Mouse (Mus musculus) neural tube, embryonic 14.5 days (tissue): ENCODE data around the gene Pa2g4. TPM values are rescaled to one million over a fixed set of nuclear protein-coding genes. Genes with fewer than 3 reads are reported as not detected.

Experiments
- ATAC-seq: fragments of 200-750 bp; cut with Nextera tagmentation; 2 replicates; pipeline ENCODE4 v1.8.0; 2017; ENCODE audit warnings: low read depth, mild to moderate bottlenecking, moderate TSS enrichment, moderate library complexity
- H3K27ac ChIP-seq: fragments of 300-500 bp; sonication (generic); 2 replicates; pipeline ENCODE4 v1.5.1; 2014; ENCODE audit warnings: low read depth, mild to moderate bottlenecking, control low read depth, low read length, moderate library complexity, mixed read lengths
- H3K27me3 ChIP-seq: fragments of 300-500 bp; sonication (generic); 2 replicates; pipeline ENCODE4 v1.6.1; 2014; ENCODE audit warnings: low read length; ENCODE audit not compliant: control insufficient read depth, insufficient read depth
- H3K36me3 ChIP-seq: fragments of 300-500 bp; sonication (generic); 2 replicates; pipeline ENCODE4 v1.6.1; 2014; ENCODE audit warnings: low read length, mixed read lengths; ENCODE audit not compliant: control insufficient read depth, insufficient read depth
- H3K4me1 ChIP-seq: fragments of 300-500 bp; sonication (generic); 2 replicates; pipeline ENCODE4 v1.6.1; 2014; ENCODE audit warnings: low read length; ENCODE audit not compliant: control insufficient read depth, insufficient read depth
- H3K4me2 ChIP-seq: fragments of 300-500 bp; sonication (generic); 2 replicates; pipeline ENCODE4 v1.6.1; 2014; ENCODE audit warnings: mild to moderate bottlenecking, low read depth, low read length, control low read depth
- H3K4me3 ChIP-seq: fragments of 300-500 bp; sonication (generic); 2 replicates; pipeline ENCODE4 v1.5.1; 2014; ENCODE audit warnings: low read depth, low read length, control low read depth, mixed read lengths
- H3K9ac ChIP-seq: fragments of 300-500 bp; sonication (generic); replicated peaks from 2 replicates; pipeline ENCODE4 v1.6.1; 2014; ENCODE audit warnings: low read depth, mild to moderate bottlenecking, control low read depth, low read length, mixed read lengths
- H3K9me3 ChIP-seq: fragments of 300-500 bp; sonication (generic); 2 replicates; pipeline ENCODE4 v1.6.1; 2016; ENCODE audit warnings: low read length; ENCODE audit not compliant: control insufficient read depth
- WGBS: fragments of 180-500 bp; shearing (Covaris S2); extraction: QIAGEN DNeasy Blood & Tissue Kit; methylation state at CpG from one replicate; pipeline ENCODE4 v1.1.7; 2014; 5-methylcytosine and 5-hydroxymethylcytosine counted together
- polyA plus RNA-seq: library from polyadenylated mRNA; unstranded; fragments of >200 nt; fragmentation: Nextera tagmentation; extraction: Ambion mirVana; gene quantifications from 2 replicates; pipeline ENCODE4 v1.2.1, GENCODE M21; 2014

Pa2g4 gene
- polyA plus RNA-seq, 1 experiment from 2014 or later: 127 TPM

DNA sequence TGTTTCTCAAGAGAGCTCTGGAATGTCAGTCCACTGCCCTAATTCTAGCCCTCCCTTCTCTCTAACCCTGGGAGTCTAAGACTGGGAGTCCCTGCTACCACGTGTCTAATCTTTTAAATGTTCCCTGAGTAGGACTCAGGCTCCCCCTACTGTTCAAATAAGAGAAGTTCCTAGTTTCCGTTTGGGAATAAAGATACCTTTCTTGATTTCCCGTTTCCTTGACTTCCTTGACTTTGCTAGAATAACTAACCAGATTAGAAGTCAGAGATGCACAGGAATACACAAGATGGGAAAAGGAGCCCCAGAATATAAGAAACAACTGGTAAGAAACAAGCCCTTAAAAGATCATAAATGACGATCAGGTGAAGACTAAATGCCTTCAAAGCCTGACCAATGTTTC, 19.4 kb downstream of the Pa2g4 start:
- ATAC-seq: no peak
- peak overlapping the region; percentile 73 for H3K9ac ChIP-seq
- H3K36me3 ChIP-seq: peaks cover 29% of the 10 kb centered on the region
- peak overlapping the region; percentile 84 for H3K4me2 ChIP-seq
- H3K27me3 ChIP-seq: no peaks in the 10 kb centered on the region
- peaks cover 10% of the 10 kb centered on the region for H3K4me1 ChIP-seq
- H3K27ac ChIP-seq: no peak overlapping the region
- H3K9me3 ChIP-seq: no peaks in the 10 kb centered on the region
- H3K4me3 ChIP-seq: peak overlapping the region; percentile 71
- WGBS: 18% methylated on average over 4 of the region's 4 CpGs

DNA sequence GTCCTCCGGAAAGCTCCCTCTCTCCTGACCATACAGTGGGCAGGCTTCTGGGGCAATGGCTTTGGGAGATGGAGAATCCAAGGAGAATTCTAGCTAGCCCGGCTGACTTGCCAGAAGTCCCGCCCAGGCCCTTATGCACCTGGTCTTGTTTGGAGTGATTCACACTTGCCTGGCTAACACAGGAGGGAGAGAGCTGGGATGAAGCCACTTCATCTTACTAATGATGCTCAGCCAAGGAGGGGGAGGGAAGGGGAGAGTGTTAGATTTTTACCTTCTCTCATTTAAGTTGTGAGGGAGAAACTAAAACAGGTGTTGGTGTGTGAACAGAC, 20.3 kb downstream of the Pa2g4 start:
- Histone ChIP-seq H3K4me3 (no peak overlapping the region), H3K9me3 (no peaks in the 10 kb centered on the region), H3K27ac (no peak overlapping the region), H3K9ac (no peak overlapping the region), H3K27me3 (no peaks in the 10 kb centered on the region), H3K4me2 (no peak overlapping the region), H3K36me3 (peaks cover 29% of the 10 kb centered on the region), H3K4me1 (peaks cover 10% of the 10 kb centered on the region)
- WGBS: 94% methylated on average over 3 of the region's 3 CpGs
- no peak for ATAC-seq

- H3K9me3 ChIP-seq: no peaks in the 10 kb centered on the region
- H3K27ac ChIP-seq: no peak overlapping the region
- no peak overlapping the region for H3K4me2 ChIP-seq
- ATAC-seq: no peak
- H3K4me1 ChIP-seq: peaks cover 10% of the 10 kb centered on the region
- peaks cover 29% of the 10 kb centered on the region for H3K36me3 ChIP-seq
- H3K27me3 ChIP-seq: no peaks in the 10 kb centered on the region
- WGBS: 96% methylated on average over 37 of the region's 37 CpGs
- no peak overlapping the region for H3K4me3 ChIP-seq
- H3K9ac ChIP-seq: no peak overlapping the region
These were observed 20.9 kb downstream of the Pa2g4 start for GRCm38 (mm10) chr10:128544674-128545569.

DNA sequence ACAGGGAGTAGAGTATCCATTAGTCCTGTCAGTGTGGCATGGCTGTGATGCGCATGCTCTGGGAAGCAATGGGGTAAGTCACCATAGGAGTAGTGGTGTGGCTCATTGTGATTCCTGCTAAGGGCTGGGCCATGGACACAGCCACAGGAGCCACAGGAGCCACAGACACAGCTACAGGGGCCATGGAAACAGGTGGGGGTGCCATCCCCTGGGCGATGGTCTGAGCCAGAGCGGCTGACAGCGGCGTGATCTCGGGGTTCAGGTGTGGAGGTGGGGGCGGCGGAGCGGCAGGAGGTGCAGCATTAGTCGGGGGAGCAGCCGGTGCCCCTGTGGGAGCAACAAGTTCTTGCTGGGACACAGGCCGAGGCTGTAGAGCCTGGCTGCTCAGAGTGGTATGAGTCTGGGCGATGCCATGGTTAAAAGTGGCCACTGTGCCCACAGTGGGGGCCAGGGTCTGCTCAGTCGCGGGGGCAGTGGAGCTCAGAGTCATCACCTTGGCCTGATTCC, 21.6 kb downstream of the Pa2g4 start:
- 97% methylated on average over 15 of the region's 15 CpGs for WGBS
- no peak for ATAC-seq

DNA sequence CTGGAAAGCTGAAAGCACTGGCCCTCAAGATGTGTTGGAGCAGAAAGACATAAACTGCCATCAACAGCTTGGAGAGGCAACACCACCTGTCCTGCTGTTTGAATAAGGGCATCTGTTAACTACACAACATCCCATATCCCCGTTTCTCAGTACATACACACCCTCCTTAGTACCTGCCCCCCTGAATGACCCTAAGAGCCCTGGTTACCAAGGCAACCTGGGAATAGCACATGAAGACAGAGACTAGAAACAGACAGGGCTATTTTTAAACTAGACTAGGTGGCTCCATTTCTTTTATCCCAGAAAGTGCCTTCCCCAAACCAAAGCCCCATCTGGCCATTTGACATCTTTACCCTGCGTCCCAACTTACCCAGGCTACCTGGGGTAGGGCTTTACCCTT, 22.7 kb downstream of the Pa2g4 start:
- Histone ChIP-seq H3K36me3 (peaks cover 29% of the 10 kb centered on the region), H3K27ac (no peak overlapping the region), H3K9me3 (no peaks in the 10 kb centered on the region), H3K27me3 (no peaks in the 10 kb centered on the region), H3K4me1 (peaks cover 10% of the 10 kb centered on the region), H3K9ac (no peak overlapping the region), H3K4me3 (no peak overlapping the region), H3K4me2 (no peak overlapping the region)
- WGBS: 67% methylated on average over 2 of the region's 2 CpGs
- no peak for ATAC-seq

More for the DNA sequence above, 21.6 kb downstream of the Pa2g4 start:
- H3K9me3 ChIP-seq: no peaks in the 10 kb centered on the region
- H3K4me2 ChIP-seq: no peak overlapping the region
- H3K36me3 ChIP-seq: peaks cover 29% of the 10 kb centered on the region
- no peak overlapping the region for H3K4me3 ChIP-seq
- no peak overlapping the region for H3K27ac ChIP-seq
- peaks cover 10% of the 10 kb centered on the region for H3K4me1 ChIP-seq
- no peak overlapping the region for H3K9ac ChIP-seq
- H3K27me3 ChIP-seq: no peaks in the 10 kb centered on the region

DNA sequence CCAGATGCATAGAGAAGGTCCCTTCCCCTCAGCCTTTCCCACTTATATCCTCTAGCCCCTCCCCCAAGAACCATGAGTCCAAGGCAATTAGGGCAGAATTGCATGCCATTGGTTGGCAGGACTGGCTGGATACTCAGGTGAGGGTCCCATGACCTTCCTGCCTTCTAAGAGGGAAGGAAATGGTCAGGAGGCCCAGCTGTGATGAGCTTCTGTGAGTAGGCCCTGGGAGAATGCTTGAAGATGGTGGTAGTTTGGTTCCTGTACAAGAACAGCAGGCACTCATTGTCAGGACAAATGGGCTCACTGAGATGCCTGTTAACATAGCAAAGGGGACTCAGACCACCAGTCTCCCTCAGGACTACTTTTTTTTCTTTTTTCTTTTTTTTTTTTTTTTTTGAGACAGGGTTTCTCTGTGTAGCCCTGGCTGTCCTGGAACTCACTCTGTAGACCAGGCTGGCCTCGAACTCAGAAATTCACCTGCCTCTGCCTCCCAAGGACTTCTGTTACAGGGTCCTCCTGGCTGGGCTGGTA, 27.4 kb downstream of the Pa2g4 start:
- ATAC-seq: no peak
- no peaks in the 10 kb centered on the region for H3K9me3 ChIP-seq
- H3K4me3 ChIP-seq: no peak overlapping the region
- no peaks in the 10 kb centered on the region for H3K4me1 ChIP-seq
- 0 out of 2 replicates have a peak, but pooled peaks cover 14% of the 10 kb centered on the region for H3K36me3 ChIP-seq
- no peak overlapping the region for H3K9ac ChIP-seq
- H3K4me2 ChIP-seq: no peak overlapping the region
- WGBS: 100% methylated on average over 1 of the region's 1 CpGs
- no peak overlapping the region for H3K27ac ChIP-seq
- H3K27me3 ChIP-seq: no peaks in the 10 kb centered on the region

GRCm38 (mm10) chr10:128536266-128536940, 29.4 kb downstream of the Pa2g4 start:
- no peaks in the 10 kb centered on the region for H3K36me3 ChIP-seq
- no peaks in the 10 kb centered on the region for H3K27me3 ChIP-seq
- H3K9ac ChIP-seq: no peak overlapping the region
- H3K4me3 ChIP-seq: no peak overlapping the region
- peak; percentile 94 for ATAC-seq
- H3K27ac ChIP-seq: no peak overlapping the region
- WGBS: 16% methylated on average over 18 of the region's 18 CpGs
- H3K4me2 ChIP-seq: peak overlapping the region; percentile 32; the same call in 1 of the 2 replicates
- H3K9me3 ChIP-seq: no peaks in the 10 kb centered on the region
- no peaks in the 10 kb centered on the region for H3K4me1 ChIP-seq

- H3K36me3 ChIP-seq: no peaks in the 10 kb centered on the region
- no peak overlapping the region for H3K9ac ChIP-seq
- H3K4me3 ChIP-seq: no peak overlapping the region
- no peak overlapping the region for H3K27ac ChIP-seq
- H3K9me3 ChIP-seq: no peaks in the 10 kb centered on the region
- ATAC-seq: no peak
- WGBS: 73% methylated on average over 4 of the region's 4 CpGs
- H3K4me2 ChIP-seq: peak overlapping the region; percentile 32; the same call in 1 of the 2 replicates
- no peaks in the 10 kb centered on the region for H3K27me3 ChIP-seq
- H3K4me1 ChIP-seq: no peaks in the 10 kb centered on the region
These were observed 30.0 kb downstream of the Pa2g4 start for GRCm38 (mm10) chr10:128535624-128536265.
